ENCODE assay signal across 19 mouse cellular contexts in the genomic region with DNA sequence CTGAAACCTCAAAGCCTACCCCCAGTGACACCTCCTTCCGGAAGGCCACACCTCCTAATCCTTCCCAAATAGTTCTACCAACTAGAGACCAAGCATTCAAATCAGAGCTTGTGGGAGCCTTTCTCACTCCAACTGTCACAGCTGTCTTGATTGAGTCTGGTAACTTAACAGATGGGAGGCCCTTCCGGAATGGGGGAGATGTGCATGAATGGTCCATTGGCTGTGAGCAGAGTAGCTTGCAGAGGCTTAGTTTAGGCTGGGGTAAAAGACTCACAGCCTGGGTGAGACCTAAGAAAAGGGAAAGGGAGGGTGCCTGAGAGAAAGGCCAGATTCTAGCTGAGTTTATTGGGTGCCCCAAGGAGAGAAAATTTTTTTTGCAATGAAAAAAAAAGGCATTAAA.
"Had no signal": no experiment of that assay in that cellular context is flagged by ENCODE, and none has a peak within 500 bp of the region (broad histone marks: within the 10 kb centered on the region; RNA-seq: fewer than 3 reads in every experiment).

No protein-coding gene starts in this region.

- DNase-seq: kidney, adult 2 months; kidney, postnatal 4 days; left cerebral cortex, postnatal 4 days; liver, postnatal 0 days; lung, postnatal 36 days; thymus, adult 18-20 months; thymus, postnatal 14 days; thymus, postnatal 4 days had no signal

- H3K4me2 ChIP-seq: limb, embryonic 12.5 days; limb, embryonic 15.5 days; liver, embryonic 11.5 days; midbrain, embryonic 13.5 days had no signal

- H3K27me3 ChIP-seq: limb, embryonic 12.5 days; limb, embryonic 15.5 days; megakaryocyte, embryonic 14.5 days; midbrain, embryonic 13.5 days had no signal

- H3K4me3 ChIP-seq: limb, embryonic 12.5 days; limb, embryonic 15.5 days; megakaryocyte, embryonic 14.5 days; midbrain, embryonic 10.5 days; midbrain, embryonic 13.5 days; myocyte had no signal

- ATAC-seq: intestine, postnatal 0 days; liver, postnatal 0 days; lung, postnatal 0 days; midbrain, embryonic 13.5 days; midbrain, embryonic 16.5 days had no signal

- H3K36me3 ChIP-seq: limb, embryonic 12.5 days; limb, embryonic 15.5 days; midbrain, embryonic 13.5 days had no signal

- H3K9me3 ChIP-seq: limb, embryonic 15.5 days had no signal

- H3K27ac ChIP-seq: limb, embryonic 12.5 days; limb, embryonic 15.5 days; liver, embryonic 14.5 days; midbrain, embryonic 10.5 days; midbrain, embryonic 13.5 days had no signal

- H3K9ac ChIP-seq: limb, embryonic 12.5 days; limb, embryonic 15.5 days; liver, embryonic 14.5 days; liver, postnatal 0 days; midbrain, embryonic 13.5 days had no signal
